Mouse (Mus musculus) liver, adult 2 months (tissue): Measurements from ENCODE around the gene Gm45717. TPM values are rescaled to one million over a fixed set of nuclear protein-coding genes. Genes with fewer than 3 reads are reported as not detected.

Source experiments
- DNase-seq: peaks from one replicate; pipeline ENCODE4 v3.0.0-alpha.2; 2011; ENCODE audit warnings: low read depth, low spot score; ENCODE audit errors: extremely low read depth
- H3K27ac ChIP-seq: fragments of 200-500 bp; replicated peaks from 2 replicates; pipeline ENCODE4 v1.5.1; 2012; ENCODE audit warnings: low read depth, mild to moderate bottlenecking, control low read depth, inconsistent platforms, low read length; ENCODE audit not compliant: insufficient read depth
- H3K27me3 ChIP-seq: fragments of 200-500 bp; 2 replicates; pipeline ENCODE4 v1.6.1; 2012; ENCODE audit warnings: mild to moderate bottlenecking, moderate library complexity, low read length, inconsistent platforms; ENCODE audit not compliant: control insufficient read depth, insufficient read depth
- H3K36me3 ChIP-seq: fragments of 200-500 bp; 2 replicates; pipeline ENCODE4 v1.6.1; 2012; ENCODE audit warnings: low read length, inconsistent platforms; ENCODE audit not compliant: control insufficient read depth, insufficient read depth
- H3K4me1 ChIP-seq: fragments of 200-500 bp; 2 replicates; pipeline ENCODE4 v1.6.1; 2011; ENCODE audit warnings: low read length; ENCODE audit not compliant: control insufficient read depth, insufficient read depth
- H3K4me3 ChIP-seq: fragments of 200-500 bp; 2 replicates; pipeline ENCODE4 v1.5.1; 2011; ENCODE audit warnings: low read depth, mild to moderate bottlenecking, control low read depth, low read length, moderate library complexity; ENCODE audit not compliant: insufficient read depth
- H3K79me2 ChIP-seq: fragments of 200-500 bp; 2 replicates; pipeline ENCODE4 v1.6.1; 2012; ENCODE audit warnings: inconsistent platforms, mild to moderate bottlenecking, low read length, moderate library complexity; ENCODE audit not compliant: control insufficient read depth, insufficient read depth
- H3K9ac ChIP-seq: fragments of 200-500 bp; 2 replicates; pipeline ENCODE4 v1.6.1; 2012; ENCODE audit warnings: low read depth, mild to moderate bottlenecking, control low read depth, inconsistent platforms, low read length
- CTCF ChIP-seq: fragments of 200-500 bp; IDR thresholded peaks from 2 replicates; pipeline ENCODE4 v1.5.1; 2011; ENCODE audit warnings: low read depth, low read length, control low read depth
- POLR2A ChIP-seq: fragments of 200-500 bp; IDR thresholded peaks from 2 replicates; pipeline ENCODE4 v1.6.1; 2011; ENCODE audit warnings: low read length, control low read depth; ENCODE audit not compliant: insufficient read depth; ENCODE audit errors: extremely low read depth
- WGBS: fragments of 180-500 bp; shearing (Covaris S2); methylation state at CpG from one replicate; pipeline ENCODE4 v1.1.7; 2018; 5-methylcytosine and 5-hydroxymethylcytosine counted together
- polyA plus RNA-seq: library from polyadenylated mRNA; depleted of rRNA; stranded (reverse); fragments of >200 nt; gene quantifications from 2 replicates; pipeline ENCODE4 v1.2.3, GENCODE M21; 2012
- total RNA-seq: library from RNA; depleted of rRNA; stranded (reverse); fragments of >200 nt; gene quantifications from 2 replicates; pipeline ENCODE4 v1.2.3, GENCODE M21; 2014

Gene Gm45717
- total and polyA plus RNA-seq, 2 experiments: not detected

GRCm38 (mm10) chr7:140914031-140914690, 41.6 kb downstream of the Gm45717 start:
- no peak for TF ChIP-seq POLR2A
- TF ChIP-seq CTCF: no peak
- Histone ChIP-seq H3K9ac (no peak overlapping the region), H3K36me3 (peaks cover 11% of the 10 kb centered on the region; the same call in 1 of the 2 replicates), H3K4me1 (peaks cover 39% of the 10 kb centered on the region), H3K4me3 (no peak overlapping the region), H3K79me2 (no peaks in the 10 kb centered on the region; the same call in 1 of the 2 replicates), H3K27me3 (no peaks in the 10 kb centered on the region), H3K27ac (peak overlapping the region; percentile 95)
- DNase-seq: peak; percentile 95
- WGBS: 28% methylated on average over 8 of the region's 8 CpGs

- H3K4me3 ChIP-seq: no peak overlapping the region
- DNase-seq: peak; percentile 96
- 23% methylated on average over 5 of the region's 5 CpGs for WGBS
- no peaks in the 10 kb centered on the region; the same call in 1 of the 2 replicates for H3K79me2 ChIP-seq
- peaks cover 8% of the 10 kb centered on the region; the same call in 1 of the 2 replicates for H3K36me3 ChIP-seq
- H3K27ac ChIP-seq: peak overlapping the region; percentile 95
- TF ChIP-seq POLR2A: no peak
- TF ChIP-seq CTCF: no peak
- H3K27me3 ChIP-seq: no peaks in the 10 kb centered on the region
- H3K4me1 ChIP-seq: peaks cover 40% of the 10 kb centered on the region
- peak overlapping the region; percentile 58 for H3K9ac ChIP-seq
Measured at GRCm38 (mm10) chr7:140912846-140913482, 42.8 kb downstream of the Gm45717 start.

GRCm38 (mm10) chr7:140912293-140912692, 43.4 kb downstream of the Gm45717 start:
- 41% methylated on average over 3 of the region's 3 CpGs for WGBS
- H3K27ac ChIP-seq: peak overlapping the region; percentile 84
- TF ChIP-seq CTCF (no peak), POLR2A (no peak)
- peaks cover 40% of the 10 kb centered on the region for H3K4me1 ChIP-seq
- H3K27me3 ChIP-seq: no peaks in the 10 kb centered on the region
- H3K36me3 ChIP-seq: peaks cover 5% of the 10 kb centered on the region; the same call in 1 of the 2 replicates
- no peak overlapping the region for H3K4me3 ChIP-seq
- DNase-seq: peak; percentile 53
- H3K9ac ChIP-seq: peak overlapping the region; percentile 58
- H3K79me2 ChIP-seq: no peaks in the 10 kb centered on the region; the same call in 1 of the 2 replicates

- DNase-seq: peak; percentile 91
- 0 out of 2 replicates have a peak, but pooled peaks have one; percentile 31 for TF ChIP-seq POLR2A
- peak; percentile 93 for TF ChIP-seq CTCF
- Histone ChIP-seq H3K36me3 (peaks cover 4% of the 10 kb centered on the region; the same call in 1 of the 2 replicates), H3K79me2 (peaks cover 5% of the 10 kb centered on the region; the same call in 1 of the 2 replicates), H3K4me3 (peak overlapping the region; percentile 48), H3K27me3 (no peaks in the 10 kb centered on the region), H3K4me1 (peaks cover 28% of the 10 kb centered on the region), H3K9ac (peak overlapping the region; percentile 72), H3K27ac (peak overlapping the region; percentile 87)
- under 1% methylated on average over 19 of the region's 19 CpGs for WGBS
Measured at GRCm38 (mm10) chr7:140908634-140909107, 47.1 kb downstream of the Gm45717 start.

GRCm38 (mm10) chr7:140908181-140908580, 47.6 kb downstream of the Gm45717 start:
- Histone ChIP-seq H3K4me1 (peaks cover 25% of the 10 kb centered on the region), H3K79me2 (peaks cover 5% of the 10 kb centered on the region; the same call in 1 of the 2 replicates), H3K36me3 (peaks cover 4% of the 10 kb centered on the region; the same call in 1 of the 2 replicates), H3K27ac (peak overlapping the region; percentile 87), H3K27me3 (no peaks in the 10 kb centered on the region), H3K4me3 (peak overlapping the region; percentile 28), H3K9ac (peak overlapping the region; percentile 41)
- WGBS: 13% methylated on average over 7 of the region's 7 CpGs
- TF ChIP-seq POLR2A: 0 out of 2 replicates have a peak, but pooled peaks have one; percentile 52
- no peak for TF ChIP-seq CTCF
- peak; percentile 88 for DNase-seq
